Mouse (Mus musculus): ENCODE results near the gene Stt3b. TPM values are rescaled to one million over a fixed set of nuclear protein-coding genes. Genes with fewer than 3 reads are reported as not detected.

Stt3b gene
- polyA plus RNA-seq (2012; rRNA removed): 50.0 and 69.3 TPM in 2 replicates

DNA sequence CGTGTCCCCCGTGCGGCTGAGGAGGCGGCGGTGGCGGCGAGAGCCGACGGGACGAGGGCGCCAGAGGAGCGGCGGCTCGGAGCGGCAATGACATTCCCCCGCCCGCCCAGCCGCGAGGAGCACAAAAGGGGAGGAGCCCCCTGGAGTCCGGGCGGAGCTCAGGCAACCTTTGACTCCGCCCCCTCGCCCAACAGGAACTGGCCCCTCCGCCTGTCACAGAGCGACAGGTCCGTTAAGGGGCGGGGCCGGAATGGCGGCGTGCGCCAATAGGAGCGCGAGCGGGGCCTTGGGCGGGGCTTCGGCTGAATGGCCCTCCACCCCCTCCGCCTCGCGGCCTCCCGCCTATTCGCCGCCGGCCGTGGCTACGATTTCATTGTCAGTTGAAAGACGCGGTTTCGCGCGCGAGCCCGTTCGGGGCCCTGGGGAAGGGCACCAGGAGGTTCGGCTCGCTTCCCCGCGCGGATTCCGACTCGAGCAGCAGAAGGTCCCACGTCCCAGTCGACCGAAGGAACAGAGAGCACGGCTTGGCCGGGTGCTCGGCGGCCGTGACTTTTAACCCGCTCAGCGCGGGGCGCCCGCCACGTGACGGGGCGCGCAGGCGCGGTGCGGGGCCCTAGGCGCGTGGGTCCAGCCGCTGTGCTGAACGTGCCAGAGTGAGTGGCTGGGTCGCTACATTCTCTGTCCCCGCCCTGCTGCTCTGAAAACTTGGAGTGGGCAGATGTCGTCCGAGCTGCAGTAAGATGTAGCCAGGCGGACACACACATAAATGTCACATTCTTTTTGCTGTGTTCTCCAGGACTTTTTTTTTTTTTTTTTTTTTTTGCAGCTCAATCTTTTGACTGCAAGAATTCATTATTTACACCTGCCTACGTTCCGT is at the start of gene Stt3b:
Gene Stt3b (minus strand): TSS at position 76 of the 877 bp plus-strand sequence.
- Histone ChIP-seq H3K4me1 (replicated peaks; ENCODE audit: control insufficient read depth, insufficient read depth, low read length) (peaks cover 3% of the 10 kb centered on the region), H3K27ac (ENCODE audit: control insufficient read depth, insufficient read depth, low read length) (peak within 1 kb of the TSS; percentile 57), H3K4me3 (ENCODE audit: control insufficient read depth, insufficient read depth, low read length) (peak within 1 kb of the TSS; percentile 74), H3K27me3 (ENCODE audit: control insufficient read depth, insufficient read depth, low read length) (no peaks in the 10 kb centered on the region), H3K36me3 (ENCODE audit: control insufficient read depth, insufficient read depth, low read length) (no peaks in the 10 kb centered on the region)
- TF ChIP-seq POLR2A (IDR thresholded peaks at IDR 0.05; ENCODE audit: control insufficient read depth, extremely low read depth, insufficient read depth, low read length, poor library complexity) (peak; percentile 85), CTCF (IDR thresholded peaks at IDR 0.05; ENCODE audit: borderline replicate concordance, control insufficient read depth, extremely low read depth, insufficient read depth, low read length, poor library complexity) (peak; percentile 10; the same call in 1 of the 2 replicates)
- WGBS: under 1% methylated on average over 91 of the region's 91 CpGs
- DNase-seq: peak; percentile 100

- Histone ChIP-seq H3K27me3 (ENCODE audit: control insufficient read depth, insufficient read depth, low read length) (no peaks in the 10 kb centered on the region), H3K4me1 (replicated peaks; ENCODE audit: control insufficient read depth, insufficient read depth, low read length) (peaks cover 9% of the 10 kb centered on the region), H3K4me3 (ENCODE audit: control insufficient read depth, insufficient read depth, low read length) (no peak overlapping the region), H3K27ac (ENCODE audit: control insufficient read depth, insufficient read depth, low read length) (no peak overlapping the region), H3K36me3 (ENCODE audit: control insufficient read depth, insufficient read depth, low read length) (no peaks in the 10 kb centered on the region)
- TF ChIP-seq POLR2A (IDR thresholded peaks at IDR 0.05; ENCODE audit: control insufficient read depth, extremely low read depth, insufficient read depth, low read length, poor library complexity): no peak
- TF ChIP-seq CTCF (IDR thresholded peaks at IDR 0.05; ENCODE audit: borderline replicate concordance, control insufficient read depth, extremely low read depth, insufficient read depth, low read length, poor library complexity): no peak
- 95% methylated on average over 2 of the region's 2 CpGs for WGBS
- no peak for DNase-seq
Observed at GRCm38 (mm10) chr9:115358421-115358820, 48.2 kb upstream of the Stt3b start.

DNA sequence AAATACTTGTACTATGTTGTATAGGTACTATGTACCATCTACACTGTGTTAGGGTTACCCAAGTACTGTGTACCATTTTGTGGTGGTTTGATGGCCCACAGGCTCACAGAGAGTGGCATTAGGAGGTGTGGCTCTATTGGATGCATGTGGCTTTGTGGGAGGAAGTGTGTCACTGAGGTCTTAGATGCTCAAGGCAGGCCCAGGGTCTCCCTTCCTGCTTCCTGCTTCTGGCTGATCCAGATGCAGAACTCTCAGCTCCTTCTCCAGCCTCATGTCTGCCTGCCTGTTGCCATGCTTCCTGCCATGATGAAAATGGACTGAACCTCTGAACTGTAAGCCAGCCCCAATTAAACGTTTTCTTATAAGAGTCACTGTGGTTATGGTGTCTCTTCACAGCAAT is 47.8 kb upstream of the Stt3b start:
- H3K4me1 ChIP-seq (replicated peaks; ENCODE audit: control insufficient read depth, insufficient read depth, low read length): peaks cover 9% of the 10 kb centered on the region
- H3K27ac ChIP-seq (ENCODE audit: control insufficient read depth, insufficient read depth, low read length): no peak overlapping the region
- no peaks in the 10 kb centered on the region for H3K36me3 ChIP-seq (ENCODE audit: control insufficient read depth, insufficient read depth, low read length)
- 95% methylated on average over 1 of the region's 1 CpGs for WGBS
- H3K27me3 ChIP-seq (ENCODE audit: control insufficient read depth, insufficient read depth, low read length): no peaks in the 10 kb centered on the region
- H3K4me3 ChIP-seq (ENCODE audit: control insufficient read depth, insufficient read depth, low read length): no peak overlapping the region
- TF ChIP-seq CTCF (IDR thresholded peaks at IDR 0.05; ENCODE audit: borderline replicate concordance, control insufficient read depth, extremely low read depth, insufficient read depth, low read length, poor library complexity) (no peak), POLR2A (IDR thresholded peaks at IDR 0.05; ENCODE audit: control insufficient read depth, extremely low read depth, insufficient read depth, low read length, poor library complexity) (no peak)
- no peak for DNase-seq

GRCm38 (mm10) chr9:115356731-115357458 is 46.7 kb upstream of the Stt3b start:
- WGBS: 93% methylated on average over 19 of the region's 19 CpGs
- Histone ChIP-seq H3K27ac (ENCODE audit: control insufficient read depth, insufficient read depth, low read length) (no peak overlapping the region), H3K4me3 (ENCODE audit: control insufficient read depth, insufficient read depth, low read length) (no peak overlapping the region), H3K4me1 (replicated peaks; ENCODE audit: control insufficient read depth, insufficient read depth, low read length) (peaks cover 9% of the 10 kb centered on the region), H3K36me3 (ENCODE audit: control insufficient read depth, insufficient read depth, low read length) (no peaks in the 10 kb centered on the region), H3K27me3 (ENCODE audit: control insufficient read depth, insufficient read depth, low read length) (no peaks in the 10 kb centered on the region)
- no peak for DNase-seq
- TF ChIP-seq CTCF (IDR thresholded peaks at IDR 0.05; ENCODE audit: borderline replicate concordance, control insufficient read depth, extremely low read depth, insufficient read depth, low read length, poor library complexity) (no peak), POLR2A (IDR thresholded peaks at IDR 0.05; ENCODE audit: control insufficient read depth, extremely low read depth, insufficient read depth, low read length, poor library complexity) (no peak)

GRCm38 (mm10) chr9:115355972-115356371 is 45.8 kb upstream of the Stt3b start:
- Histone ChIP-seq H3K27me3 (ENCODE audit: control insufficient read depth, insufficient read depth, low read length) (no peaks in the 10 kb centered on the region), H3K27ac (ENCODE audit: control insufficient read depth, insufficient read depth, low read length) (no peak overlapping the region), H3K4me3 (ENCODE audit: control insufficient read depth, insufficient read depth, low read length) (no peak overlapping the region), H3K4me1 (replicated peaks; ENCODE audit: control insufficient read depth, insufficient read depth, low read length) (peaks cover 9% of the 10 kb centered on the region), H3K36me3 (ENCODE audit: control insufficient read depth, insufficient read depth, low read length) (no peaks in the 10 kb centered on the region)
- TF ChIP-seq POLR2A (IDR thresholded peaks at IDR 0.05; ENCODE audit: control insufficient read depth, extremely low read depth, insufficient read depth, low read length, poor library complexity) (no peak), CTCF (IDR thresholded peaks at IDR 0.05; ENCODE audit: borderline replicate concordance, control insufficient read depth, extremely low read depth, insufficient read depth, low read length, poor library complexity) (no peak)
- DNase-seq: peak; percentile 7
- 48% methylated on average over 5 of the region's 5 CpGs for WGBS

DNA sequence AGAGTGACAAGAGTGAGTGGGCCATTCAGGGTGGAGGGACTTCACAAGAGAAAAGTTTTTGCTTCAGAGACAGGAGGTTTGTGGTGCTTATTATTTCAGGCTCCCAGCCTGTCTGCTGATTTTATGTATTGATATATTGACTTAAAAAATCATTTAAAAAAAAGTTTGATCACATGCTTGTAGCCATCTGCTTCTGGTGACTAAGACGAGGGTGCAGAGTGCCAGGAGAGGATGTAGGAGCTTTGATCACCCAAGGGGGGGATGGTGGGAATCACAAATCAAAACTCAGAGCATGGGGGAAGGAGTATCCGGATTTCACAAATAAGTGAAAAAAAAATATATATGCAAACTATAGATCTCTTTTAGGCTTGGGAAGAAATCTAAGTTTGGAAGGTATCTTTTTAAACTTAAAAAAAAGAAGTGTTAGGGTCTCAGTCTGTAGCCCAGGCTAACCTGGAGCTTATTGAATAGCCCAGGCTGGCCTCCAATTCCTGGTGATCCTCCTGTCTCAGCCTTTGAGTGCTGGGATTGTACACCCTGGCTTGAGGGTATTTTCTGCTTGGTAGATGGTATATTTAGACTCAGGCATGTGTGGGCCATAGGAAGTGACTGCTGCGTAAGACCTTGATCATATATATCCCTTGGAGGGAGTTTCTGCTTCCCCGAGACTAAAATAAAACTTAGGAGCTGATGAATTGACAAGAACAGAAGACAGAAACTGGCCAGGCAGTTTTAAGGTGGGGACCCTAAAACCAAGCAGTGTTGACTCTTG is 39.7 kb upstream of the Stt3b start:
- Histone ChIP-seq H3K27me3 (ENCODE audit: control insufficient read depth, insufficient read depth, low read length) (no peaks in the 10 kb centered on the region), H3K27ac (ENCODE audit: control insufficient read depth, insufficient read depth, low read length) (no peak overlapping the region), H3K4me1 (replicated peaks; ENCODE audit: control insufficient read depth, insufficient read depth, low read length) (no peaks in the 10 kb centered on the region), H3K36me3 (ENCODE audit: control insufficient read depth, insufficient read depth, low read length) (no peaks in the 10 kb centered on the region), H3K4me3 (ENCODE audit: control insufficient read depth, insufficient read depth, low read length) (no peak overlapping the region)
- no peak for DNase-seq
- TF ChIP-seq POLR2A (IDR thresholded peaks at IDR 0.05; ENCODE audit: control insufficient read depth, extremely low read depth, insufficient read depth, low read length, poor library complexity) (no peak), CTCF (IDR thresholded peaks at IDR 0.05; ENCODE audit: borderline replicate concordance, control insufficient read depth, extremely low read depth, insufficient read depth, low read length, poor library complexity) (no peak)
- 90% methylated on average over 4 of the region's 4 CpGs for WGBS

All from thymus, adult 2 months (tissue).